Mouse (Mus musculus) G1E-ER4 (cell line): ENCODE data around the gene Hist1h4c. TPM values are rescaled to one million over a fixed set of nuclear protein-coding genes. Genes with fewer than 3 reads are reported as not detected.

Experiments
- GATA1 ChIP-seq: IDR thresholded peaks from one replicate; pipeline ENCODE4 v1.8.0; 2012; ENCODE audit warnings: low read length, inconsistent platforms
- polyA plus RNA-seq: library from polyadenylated mRNA; stranded (reverse); fragments of >175 nt; gene quantifications from 2 replicates; pipeline ENCODE4 v1.2.3, GENCODE M21; 2012

Hist1h4c gene
- polyA plus RNA-seq, 1 experiment = 4.5 TPM

- TF ChIP-seq GATA1 = no peak
These were observed 13.0 kb downstream of the Hist1h4c start for GRCm38 (mm10) chr13:23685121-23685861.

- no peak for TF ChIP-seq GATA1
These were observed 14.4 kb downstream of the Hist1h4c start, which contains the start of the genes Hist1h2ac and Hist1h2bc for GRCm38 (mm10) chr13:23683755-23684281. Gene Hist1h2ac (minus strand): TSS chr13:23683948. Gene Hist1h2bc (plus strand): TSS chr13:23684199.

- TF ChIP-seq GATA1 = no peak
These were observed 15.7 kb downstream of the Hist1h4c start for GRCm38 (mm10) chr13:23682623-23682946.

- no peak for TF ChIP-seq GATA1
These were observed 16.2 kb downstream of the Hist1h4c start for GRCm38 (mm10) chr13:23681990-23682582.

- TF ChIP-seq GATA1 = no peak
These were observed 35.7 kb downstream of the Hist1h4c start for GRCm38 (mm10) chr13:23662536-23662935.

- no peak for TF ChIP-seq GATA1
These were observed 38.5 kb downstream of the Hist1h4c start for GRCm38 (mm10) chr13:23659636-23660366.

Other genes with a start within 250 kb of the Hist1h4c start
- gene Btn1a1, start 232.6 kb downstream of the Hist1h4c start, polyA plus RNA-seq = 2.4 and 4.2 TPM in 2 replicates
- not detected in 2 replicates for gene Btn2a2, start 209.6 kb downstream of the Hist1h4c start, polyA plus RNA-seq
- 18.1 and 20.2 TPM in 2 replicates for gene Hist1h4h, start 167.4 kb downstream of the Hist1h4c start, polyA plus RNA-seq
- gene Hist1h2af, start 164.5 kb downstream of the Hist1h4c start, polyA plus RNA-seq = 2,691 and 3,312 TPM in 2 replicates
- gene Hist1h3g, start 163.0 kb downstream of the Hist1h4c start, polyA plus RNA-seq = 17.3 and 23.2 TPM in 2 replicates
- gene Hist1h2bh, start 155.1 kb downstream of the Hist1h4c start, polyA plus RNA-seq = 1.7 and 2.5 TPM in 2 replicates
- gene Hist1h3f, start 154.4 kb downstream of the Hist1h4c start, polyA plus RNA-seq = 5.7 and 6.3 TPM in 2 replicates
- gene Hist1h4f, start 146.8 kb downstream of the Hist1h4c start, polyA plus RNA-seq = 18.7 and 20.6 TPM in 2 replicates
- gene Hist1h1d, start 145.2 kb downstream of the Hist1h4c start, polyA plus RNA-seq = 0.81 and 0.89 TPM in 2 replicates
- gene Hist1h3e, start 136.1 kb downstream of the Hist1h4c start, polyA plus RNA-seq = 11.7 and 13.1 TPM in 2 replicates
- 18.2 and 26.0 TPM in 2 replicates for gene Hist1h2ae, start 127.2 kb downstream of the Hist1h4c start, polyA plus RNA-seq
- gene Hist1h2bg, start 127.1 kb downstream of the Hist1h4c start, polyA plus RNA-seq = 21.9 and 32.9 TPM in 2 replicates
- gene Hist1h2bf, start 124.3 kb downstream of the Hist1h4c start, polyA plus RNA-seq = 8.5 and 12.9 TPM in 2 replicates
- 1.8 and 6.5 TPM in 2 replicates for gene Hist1h2ad, start 124.1 kb downstream of the Hist1h4c start, polyA plus RNA-seq
- 3.8 and 4.0 TPM in 2 replicates for gene Hist1h3d, start 122.7 kb downstream of the Hist1h4c start, polyA plus RNA-seq
- gene Hist1h4d, start 116.9 kb downstream of the Hist1h4c start, polyA plus RNA-seq = 22.9 and 29.6 TPM in 2 replicates
- 0.92 and 1.2 TPM in 2 replicates for gene Hist1h2be, start 77.3 kb downstream of the Hist1h4c start, polyA plus RNA-seq
- 5.9 and 7.2 TPM in 2 replicates for gene Hist1h1e, start 75.9 kb downstream of the Hist1h4c start, polyA plus RNA-seq
- 1.0 and 2.0 TPM in 2 replicates for gene Hist1h2ac, start 14.5 kb downstream of the Hist1h4c start, polyA plus RNA-seq
- gene Hist1h2bc, start 14.3 kb downstream of the Hist1h4c start, polyA plus RNA-seq = 16.7 and 25.9 TPM in 2 replicates
- gene Hist1h1t, start 2.6 kb downstream of the Hist1h4c start, polyA plus RNA-seq = not detected in 2 replicates
- gene Hfe, start 12.4 kb upstream of the Hist1h4c start, polyA plus RNA-seq = not detected in 2 replicates
- 32.4 and 36.9 TPM in 2 replicates for gene Hist1h1c, start 40.4 kb upstream of the Hist1h4c start, polyA plus RNA-seq
- gene Hist1h3c, start 47.1 kb upstream of the Hist1h4c start, polyA plus RNA-seq = 12.2 and 13.4 TPM in 2 replicates
- gene Hist1h2bb, start 48.3 kb upstream of the Hist1h4c start, polyA plus RNA-seq = 6.6 and 10.7 TPM in 2 replicates
- 30.3 and 45.7 TPM in 2 replicates for gene Hist1h2ab, start 52.7 kb upstream of the Hist1h4c start, polyA plus RNA-seq
- 11.4 and 12.4 TPM in 2 replicates for gene Hist1h3b, start 53.8 kb upstream of the Hist1h4c start, polyA plus RNA-seq
- gene Hist1h4b, start 58.6 kb upstream of the Hist1h4c start, polyA plus RNA-seq = 9.0 and 10.6 TPM in 2 replicates
- 31.9 and 40.7 TPM in 2 replicates for gene Hist1h4a, start 62.8 kb upstream of the Hist1h4c start, polyA plus RNA-seq
- gene Hist1h3a, start 63.9 kb upstream of the Hist1h4c start, polyA plus RNA-seq = 3.9 and 6.7 TPM in 2 replicates
- gene Hist1h1a, start 65.2 kb upstream of the Hist1h4c start, polyA plus RNA-seq = 0.33 and 1.8 TPM in 2 replicates
- gene Trim38, start 71.5 kb upstream of the Hist1h4c start, polyA plus RNA-seq = not detected in 2 replicates
- not detected in 2 replicates for gene Slc17a2, start 108.5 kb upstream of the Hist1h4c start, polyA plus RNA-seq
- gene Slc17a3, start 141.0 kb upstream of the Hist1h4c start, polyA plus RNA-seq = not detected in 2 replicates
- gene Slc17a1, start 169.3 kb upstream of the Hist1h4c start, polyA plus RNA-seq = not detected in 2 replicates
- gene Slc17a4, start 216.6 kb upstream of the Hist1h4c start, polyA plus RNA-seq = not detected in 2 replicates
- not detected in 2 replicates for gene Hist1h2ba, start 235.7 kb upstream of the Hist1h4c start, polyA plus RNA-seq
- not detected in 2 replicates for gene Hist1h2aa, start 236.0 kb upstream of the Hist1h4c start, polyA plus RNA-seq